Mouse (Mus musculus): ENCODE data around the gene Bfar. TPM values are rescaled to one million over a fixed set of nuclear protein-coding genes. Genes with fewer than 3 reads are reported as not detected.
"Not testable (repeated sequence)": the region's sequence is repeated elsewhere in the genome, so short reads cannot be mapped to it uniquely, and the experiment has no call there.

Gene Bfar
- total and polyA plus RNA-seq, 3 experiments, result 43.1 to 44.4 (median 43.9) TPM

DNA sequence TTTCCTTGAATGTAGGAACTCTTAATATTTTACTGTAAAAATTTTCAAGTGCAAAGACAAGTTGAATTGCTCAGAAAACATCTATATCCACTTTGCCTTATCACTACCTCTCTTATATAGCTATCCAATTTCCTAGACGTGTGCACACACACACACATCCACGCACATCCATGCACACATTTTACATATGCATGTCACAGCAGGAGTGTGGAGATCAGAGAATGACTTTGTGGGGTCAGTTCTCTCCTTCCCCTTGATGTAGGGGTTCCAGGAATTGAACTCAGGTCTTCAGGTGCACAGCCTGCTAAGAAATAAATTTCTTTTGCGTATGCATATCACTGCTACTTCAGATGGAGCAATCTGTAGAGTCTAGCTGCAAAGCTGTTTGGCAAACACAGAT lies 76.5 kb downstream of the Bfar start:
- dilution Hi-C loops (cut with MboI; ENCODE audit: extremely low pct_ligation_motif_present, extremely low pct_unique_long_range_greater_than_20kb, low sequenced_read_pairs), result no loop called here
- Histone ChIP-seq H3K4me1 (ENCODE audit: control insufficient read depth in 1 of 2, insufficient read depth in 2 of 2) (peaks cover 0 to under 1% of the 10 kb centered on the region in 2 experiments; a peak in 1 of 4 replicates), H3K79me2 (replicated peaks; ENCODE audit: control insufficient read depth, extremely low read depth, insufficient read depth, poor library complexity, severe bottlenecking) (no peaks in the 10 kb centered on the region), H3K27me3 (replicated peaks) (no peaks in the 10 kb centered on the region), H3K9ac (ENCODE audit: insufficient read depth, low read depth) (no peak overlapping the region), H3K4me2 (ENCODE audit: insufficient read depth, low read depth, poor library complexity, severe bottlenecking) (no peak overlapping the region), H3K9me3 (replicated peaks; ENCODE audit: low read length) (no peaks in the 10 kb centered on the region), H3K4me3 (replicated peaks in 1 of 3; ENCODE audit: low read depth in 2 of 3, low read length in 2 of 3, poor library complexity in 1 of 3) (no peak overlapping the region), H3K36me3 (replicated peaks in 1 of 2; ENCODE audit: control insufficient read depth in 1 of 2, insufficient read depth in 1 of 2, low read length in 1 of 2) (no peaks in the 10 kb centered on the region), H3K27ac (ENCODE audit: insufficient read depth, low read depth) (no peak overlapping the region)
- TF ChIP-seq CTCF (conservative IDR thresholded peaks at IDR 0.05 in 1 of 2, IDR thresholded peaks at IDR 0.05 in 1 of 2; ENCODE audit: low read depth in 2 of 2, low read length in 2 of 2), result no peak
- no peak for TF ChIP-seq MAZ (IDR thresholded peaks at IDR 0.05; ENCODE audit: low read depth, low read length)
- TF ChIP-seq SIN3A (IDR thresholded peaks at IDR 0.05; ENCODE audit: low read length), result no peak
- no peak for TF ChIP-seq NRF1 (IDR thresholded peaks at IDR 0.05; ENCODE audit: low read depth, low read length)
- no peak for TF ChIP-seq POLR2AphosphoS2 (IDR thresholded peaks at IDR 0.05; ENCODE audit: low read depth, low read length)
- no peak for TF ChIP-seq ZMIZ1 (IDR thresholded peaks at IDR 0.05; ENCODE audit: low read depth, low read length)
- TF ChIP-seq GABPA (IDR thresholded peaks at IDR 0.05; ENCODE audit: insufficient replicate concordance, low read depth, low read length), result no peak
- TF ChIP-seq JUND (conservative IDR thresholded peaks at IDR 0.05; ENCODE audit: low read depth, low read length), result no peak
- no peak for DNase-seq (ENCODE audit: extremely low read depth)
- in situ Hi-C loops (cut with MboI; ENCODE audit: low pct_ligation_motif_present, low pct_unique_long_range_greater_than_20kb, low sequenced_read_pairs), result loop anchor here (25.0 kb wide), 1 partner anchor 311 kb away; no protein-coding TSS in a partner anchor

DNA sequence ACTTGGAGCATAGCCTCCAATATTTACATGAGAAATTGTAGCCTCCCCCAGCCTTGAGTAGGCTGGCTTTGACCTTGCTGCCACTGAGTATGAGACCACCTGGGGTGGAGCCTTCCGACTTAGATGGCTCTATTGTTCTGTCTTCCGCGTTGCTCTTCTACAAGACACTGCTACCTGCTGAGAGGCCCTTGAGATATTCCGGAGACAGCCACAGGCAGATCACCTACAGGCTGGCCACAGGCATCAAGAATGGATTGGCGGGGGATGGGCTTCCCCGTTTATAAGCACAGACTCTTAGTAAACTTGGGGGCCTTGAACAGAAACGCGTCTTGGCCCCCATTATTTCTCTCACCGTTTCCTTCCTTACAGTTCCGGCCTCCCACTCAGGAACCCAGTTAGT lies 77.2 kb downstream of the Bfar start:
- H3K9ac ChIP-seq (ENCODE audit: insufficient read depth, low read depth); H3K79me2 ChIP-seq (replicated peaks; ENCODE audit: control insufficient read depth, extremely low read depth, insufficient read depth, poor library complexity, severe bottlenecking); H3K4me2 ChIP-seq (ENCODE audit: insufficient read depth, low read depth, poor library complexity, severe bottlenecking); H3K27me3 ChIP-seq (replicated peaks); H3K9me3 ChIP-seq (replicated peaks; ENCODE audit: low read length); H3K27ac ChIP-seq (ENCODE audit: insufficient read depth, low read depth); dilution Hi-C loops (cut with MboI; ENCODE audit: extremely low pct_ligation_motif_present, extremely low pct_unique_long_range_greater_than_20kb, low sequenced_read_pairs); H3K36me3 ChIP-seq (replicated peaks in 1 of 2; ENCODE audit: control insufficient read depth in 1 of 2, insufficient read depth in 1 of 2, low read length in 1 of 2); H3K4me3 ChIP-seq (replicated peaks in 1 of 3; ENCODE audit: low read depth in 2 of 3, low read length in 2 of 3, poor library complexity in 1 of 3); H3K4me1 ChIP-seq (ENCODE audit: control insufficient read depth in 1 of 2, insufficient read depth in 2 of 2); DNase-seq (ENCODE audit: extremely low read depth): not testable (repeated sequence)
- in situ Hi-C loops (cut with MboI; ENCODE audit: low pct_ligation_motif_present, low pct_unique_long_range_greater_than_20kb, low sequenced_read_pairs), result loop anchor here (25.0 kb wide), 1 partner anchor 312 kb away; no protein-coding TSS in a partner anchor

DNA sequence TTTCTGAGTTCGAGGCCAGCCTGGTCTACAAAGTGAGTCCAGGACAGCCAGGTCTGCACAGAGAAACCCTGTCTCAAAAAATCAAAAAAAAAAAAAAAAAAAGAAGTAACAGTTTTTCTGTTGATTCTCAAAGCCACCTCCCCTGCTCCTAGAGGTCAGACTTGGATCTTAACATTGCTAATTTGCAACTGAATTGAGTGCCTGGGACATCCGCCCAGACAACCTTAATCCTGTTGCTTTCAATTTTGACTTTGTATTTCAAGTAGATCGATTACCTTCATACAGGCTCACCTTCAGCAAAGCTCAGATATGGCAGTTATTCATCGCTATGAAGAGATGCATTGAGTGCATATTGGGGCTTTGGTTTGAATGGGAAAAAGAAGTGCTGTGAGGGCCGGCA lies 77.6 kb downstream of the Bfar start:
- no peak for DNase-seq (ENCODE audit: extremely low read depth)
- Histone ChIP-seq H3K9ac (ENCODE audit: insufficient read depth, low read depth) (no peak overlapping the region), H3K9me3 (replicated peaks; ENCODE audit: low read length) (no peaks in the 10 kb centered on the region), H3K27me3 (replicated peaks) (no peaks in the 10 kb centered on the region), H3K27ac (ENCODE audit: insufficient read depth, low read depth) (no peak overlapping the region), H3K79me2 (replicated peaks; ENCODE audit: control insufficient read depth, extremely low read depth, insufficient read depth, poor library complexity, severe bottlenecking) (no peaks in the 10 kb centered on the region), H3K4me1 (ENCODE audit: control insufficient read depth in 1 of 2, insufficient read depth in 2 of 2) (no peaks in the 10 kb centered on the region), H3K36me3 (replicated peaks in 1 of 2; ENCODE audit: control insufficient read depth in 1 of 2, insufficient read depth in 1 of 2, low read length in 1 of 2) (no peaks in the 10 kb centered on the region), H3K4me2 (ENCODE audit: insufficient read depth, low read depth, poor library complexity, severe bottlenecking) (no peak overlapping the region), H3K4me3 (replicated peaks in 1 of 3; ENCODE audit: low read depth in 2 of 3, low read length in 2 of 3, poor library complexity in 1 of 3) (no peak overlapping the region)
- in situ Hi-C loops (cut with MboI; ENCODE audit: low pct_ligation_motif_present, low pct_unique_long_range_greater_than_20kb, low sequenced_read_pairs), result loop anchor here (25.0 kb wide), 1 partner anchor 312 kb away; no protein-coding TSS in a partner anchor
- no peak for TF ChIP-seq TBP (conservative IDR thresholded peaks at IDR 0.05; ENCODE audit: low read depth, low read length)
- TF ChIP-seq E2F4 (IDR thresholded peaks at IDR 0.05; ENCODE audit: insufficient replicate concordance, low read depth, low read length), result no peak
- TF ChIP-seq ETS1 (conservative IDR thresholded peaks at IDR 0.05; ENCODE audit: low read depth, low read length), result no peak
- TF ChIP-seq TCF12 (IDR thresholded peaks at IDR 0.05; ENCODE audit: low read depth, low read length), result no peak
- no peak for TF ChIP-seq USF2 (conservative IDR thresholded peaks at IDR 0.05; ENCODE audit: low read depth, low read length)
- no peak for TF ChIP-seq IRF4 (IDR thresholded peaks at IDR 0.05; ENCODE audit: low read depth, low read length)
- no peak for TF ChIP-seq MEF2A (IDR thresholded peaks at IDR 0.05; ENCODE audit: borderline replicate concordance, low read depth, low read length)
- TF ChIP-seq MAFK (IDR thresholded peaks at IDR 0.05; ENCODE audit: insufficient replicate concordance, low read length), result no peak
- TF ChIP-seq JUND (conservative IDR thresholded peaks at IDR 0.05; ENCODE audit: low read depth, low read length), result no peak
- TF ChIP-seq ZC3H11A (IDR thresholded peaks at IDR 0.05; ENCODE audit: low read depth, low read length), result no peak
- no peak for TF ChIP-seq GABPA (IDR thresholded peaks at IDR 0.05; ENCODE audit: insufficient replicate concordance, low read depth, low read length)
- TF ChIP-seq EP300 (IDR thresholded peaks at IDR 0.05; ENCODE audit: low read length), result no peak
- no peak for TF ChIP-seq POLR2A (IDR thresholded peaks at IDR 0.05; ENCODE audit: low read depth, low read length)
- TF ChIP-seq POLR2AphosphoS2 (IDR thresholded peaks at IDR 0.05; ENCODE audit: low read depth, low read length), result no peak
- TF ChIP-seq SMC3 (IDR thresholded peaks at IDR 0.05; ENCODE audit: low read depth, low read length), result no peak
- TF ChIP-seq MYC (IDR thresholded peaks at IDR 0.05; ENCODE audit: low read depth, low read length), result no peak
- TF ChIP-seq PAX5 (IDR thresholded peaks at IDR 0.05; ENCODE audit: low read length), result no peak
- dilution Hi-C loops (cut with MboI; ENCODE audit: extremely low pct_ligation_motif_present, extremely low pct_unique_long_range_greater_than_20kb, low sequenced_read_pairs), result no loop called here

Measured in CH12.LX (cell line).